8 mouse cellular contexts compared by ENCODE assay signal in genomic region chr11:59902045-59902726, GRCm38 (mm10). TPM values are rescaled to one million over a fixed set of nuclear protein-coding genes. Genes with fewer than 3 reads are reported as not detected.
DNase-seq lines count a peak whose midpoint lies in the region; ATAC-seq and TF ChIP-seq lines count a peak whose summit lies in the region.

No protein-coding gene starts in this region.

- DNase-seq in left cerebral cortex, adult 2 months (ENCODE audit: extremely low spot score in 1 of 2, low spot score in 2 of 2), result no peak
- DNase-seq in left cerebral cortex, postnatal 36 days (ENCODE audit: low spot score in 2 of 2), result no peak
- DNase-seq in adrenal gland, postnatal 14 days, result peak; percentile 68
- peak; percentile 66 to 70 for DNase-seq in heart, postnatal 10 days
- peak; percentile 58 for DNase-seq in lung, postnatal 14 days
- DNase-seq in layer of hippocampus, adult 18-20 months (ENCODE audit: low spot score in 2 of 2), result no peak

- H3K9ac ChIP-seq in forebrain, embryonic 13.5 days, result no peak overlapping the region
- no peak overlapping the region for H3K9ac ChIP-seq in neural tube, embryonic 15.5 days (replicated peaks)

- no peak for ATAC-seq in forebrain, embryonic 13.5 days
- ATAC-seq in neural tube, embryonic 15.5 days (ENCODE audit: low FRiP score), result no peak

- H3K4me1 ChIP-seq in forebrain, embryonic 13.5 days, result peaks cover 6% of the 10 kb centered on the region
- H3K4me1 ChIP-seq in neural tube, embryonic 15.5 days, result peaks cover 9% of the 10 kb centered on the region

- no peaks in the 10 kb centered on the region for H3K36me3 ChIP-seq in forebrain, embryonic 13.5 days (ENCODE audit: poor library complexity, severe bottlenecking)
- H3K36me3 ChIP-seq in neural tube, embryonic 15.5 days, result no peaks in the 10 kb centered on the region

- H3K4me2 ChIP-seq in forebrain, embryonic 13.5 days, result no peak overlapping the region
- no peak overlapping the region for H3K4me2 ChIP-seq in neural tube, embryonic 15.5 days

- intact Hi-C loops in left cerebral cortex, adult 2 months (cut with DNase I), result no loop called here
- intact Hi-C loops in left cerebral cortex, postnatal 36 days (cut with DNase I), result no loop called here
- intact Hi-C loops in heart, postnatal 10 days (cut with DNase I), result loop anchor here (5.0 to 10.0 kb wide), 2 partner anchors 60 to 1603 kb away; partner anchors contain the start of genes B9d1 and Rasd1

- H3K27ac ChIP-seq in left cerebral cortex, adult 2 months, result peak overlapping the region; percentile 65
- no peak overlapping the region for H3K27ac ChIP-seq in forebrain, embryonic 13.5 days
- no peak overlapping the region; the same call in 1 of the 2 replicates for H3K27ac ChIP-seq in neural tube, embryonic 15.5 days (replicated peaks)

- TF ChIP-seq CTCF in left cerebral cortex, adult 2 months (IDR thresholded peaks at IDR 0.05), result no peak

- WGBS in forebrain, embryonic 13.5 days, result 59% methylated on average over 8 of the region's 8 CpGs
- 67% methylated on average over 8 of the region's 8 CpGs for WGBS in neural tube, embryonic 15.5 days

- no peaks in the 10 kb centered on the region for H3K9me3 ChIP-seq in forebrain, embryonic 13.5 days (replicated peaks)
- no peaks in the 10 kb centered on the region for H3K9me3 ChIP-seq in neural tube, embryonic 15.5 days (replicated peaks)

- no peak overlapping the region for H3K4me3 ChIP-seq in left cerebral cortex, adult 2 months
- H3K4me3 ChIP-seq in forebrain, embryonic 13.5 days, result no peak overlapping the region
- H3K4me3 ChIP-seq in neural tube, embryonic 15.5 days (replicated peaks), result no peak overlapping the region

- H3K27me3 ChIP-seq in forebrain, embryonic 13.5 days, result no peaks in the 10 kb centered on the region
- no peaks in the 10 kb centered on the region for H3K27me3 ChIP-seq in neural tube, embryonic 15.5 days (replicated peaks)

RNA-seq across cellular contexts. Expression of gene Med9, which starts 45.8 kb away (rescaled TPM):
- total RNA-seq in left cerebral cortex, adult 2 months (2021), result 10 to 100 TPM; 40.6 to 40.9 TPM
- 10 to 100 TPM; 37.4 to 46.0 TPM for total RNA-seq in left cerebral cortex, postnatal 36 days (2021)
- 27.0 and 27.8 TPM in 2 replicates for total RNA-seq in adrenal gland, postnatal 14 days (2021)
- total RNA-seq in heart, postnatal 10 days (2021), result 10 to 100 TPM; 24.3 to 24.4 TPM
- 41.9 and 44.7 TPM in 2 replicates for polyA plus RNA-seq in forebrain, embryonic 13.5 days (2015; fragmentation: Nextera tagmentation; extraction: Ambion mirVana)
- 10 to 100 TPM; 42.6 to 43.5 TPM for total RNA-seq in layer of hippocampus, adult 18-20 months (2021)
- 41.0 and 45.2 TPM in 2 replicates for polyA plus RNA-seq in neural tube, embryonic 15.5 days (2015; fragmentation: Nextera tagmentation; extraction: Ambion mirVana)

Comparison
In these comparisons a context has a peak if more than half of its experiments do, and no peak if none do; other contexts are left out.
1. DNase-seq: peak in adrenal gland, postnatal 14 days (single experiment), heart, postnatal 10 days (2 of 2) and lung, postnatal 14 days (single experiment); none in left cerebral cortex, adult 2 months (0 of 2), left cerebral cortex, postnatal 36 days (0 of 2) and layer of hippocampus, adult 18-20 months (0 of 2).